Mouse (Mus musculus) G1E (cell line): ENCODE data around the gene BC030867. TPM values are rescaled to one million over a fixed set of nuclear protein-coding genes. Genes with fewer than 3 reads are reported as not detected.
A peak's percentile ranks its signal among the peaks of the same experiment; 100 is the strongest.

Experiments used
- ATAC-seq: 2 replicates; pipeline ENCODE4 v1.8.0; 2016; ENCODE audit warnings: mild to moderate bottlenecking; ENCODE audit not compliant: insufficient number of reproducible peaks, poor library complexity, low FRiP score, severe bottlenecking; ENCODE audit errors: extremely low read depth
- DNase-seq: peaks from one replicate; pipeline ENCODE4 v3.0.0; 2012; ENCODE audit warnings: low spot score
- H3K27me3 ChIP-seq: 2 replicates; pipeline ENCODE4 v1.6.1; 2012; ENCODE audit warnings: mild to moderate bottlenecking, low read length, inconsistent platforms; ENCODE audit not compliant: insufficient read depth
- H3K36me3 ChIP-seq: replicated peaks from 2 replicates; pipeline ENCODE3; 2012; ENCODE audit warnings: mild to moderate bottlenecking, inconsistent platforms
- H3K4me1 ChIP-seq: 2 replicates; pipeline ENCODE4 v1.6.1; 2012; ENCODE audit warnings: low read depth, low read length, inconsistent platforms, mixed read lengths; ENCODE audit not compliant: insufficient read depth
- H3K4me3 ChIP-seq: 2 replicates; pipeline ENCODE4 v1.5.1; 2012; ENCODE audit warnings: low read depth, mild to moderate bottlenecking, inconsistent platforms, low read length, moderate library complexity, mixed read lengths
- H3K9me3 ChIP-seq: replicated peaks from 2 replicates; pipeline ENCODE4 v1.6.1; 2012; ENCODE audit warnings: inconsistent platforms
- CTCF ChIP-seq: IDR thresholded peaks from 2 replicates; pipeline ENCODE4 v1.5.1; 2012; ENCODE audit warnings: low read depth, low read length, inconsistent platforms, mixed read lengths
- GATA1 ChIP-seq: IDR thresholded peaks from 2 replicates; pipeline ENCODE4 v1.6.1; 2012; ENCODE audit warnings: borderline replicate concordance, low read length, inconsistent platforms, mixed read lengths
- GATA2 ChIP-seq: IDR thresholded peaks from 2 replicates; pipeline ENCODE4 v1.6.1; 2012; ENCODE audit warnings: low read depth, low read length, inconsistent platforms, borderline replicate concordance
- POLR2AphosphoS5 ChIP-seq: IDR thresholded peaks from 2 replicates; pipeline ENCODE4 v1.6.1; 2012; ENCODE audit warnings: low read depth, low read length, inconsistent platforms; ENCODE audit not compliant: insufficient replicate concordance
- TAL1 ChIP-seq: conservative IDR thresholded peaks from 2 replicates; pipeline ENCODE4 v1.6.1; 2012; ENCODE audit warnings: low read depth, low read length, inconsistent platforms, mixed read lengths
- polyA plus RNA-seq: library from polyadenylated mRNA; stranded (reverse); fragments of >175 nt; gene quantifications from 2 replicates; pipeline ENCODE4 v1.2.3, GENCODE M21; 2012
- total RNA-seq, 2 experiments: library from RNA; stranded (forward) in 1 of 2; stranded (reverse) in 1 of 2; fragments of 200-1000 nt in 1 of 2; fragments of >200 nt in 1 of 2; fragmentation: Nextera tagmentation in 1 of 2; gene quantifications; 2 replicates each; pipeline ENCODE4 v1.2.3; 2014 to 2017

Gene BC030867
- total and polyA plus RNA-seq, 3 experiments, result 5.7 to 45.0 (median 10.1) TPM

- TF ChIP-seq POLR2AphosphoS5 (no peak), TAL1 (no peak), CTCF (peak; percentile 83)
- DNase-seq, result no peak
- ATAC-seq, result no peak
- no peaks in the 10 kb centered on the region for H3K9me3 ChIP-seq
- no peak overlapping the region for H3K4me3 ChIP-seq
- H3K36me3 ChIP-seq, result peaks cover 14% of the 10 kb centered on the region
- peaks cover 34% of the 10 kb centered on the region for H3K27me3 ChIP-seq
- peaks cover 35% of the 10 kb centered on the region for H3K4me1 ChIP-seq
Observed at GRCm38 (mm10) chr11:102209742-102210141, 38.9 kb upstream of the BC030867 start.

GRCm38 (mm10) chr11:102210185-102210584, 38.5 kb upstream of the BC030867 start:
- H3K36me3 ChIP-seq, result peaks cover 13% of the 10 kb centered on the region
- no peak overlapping the region for H3K4me3 ChIP-seq
- TF ChIP-seq POLR2AphosphoS5 (no peak), GATA2 (no peak), CTCF (no peak), GATA1 (no peak), TAL1 (no peak)
- peaks cover 40% of the 10 kb centered on the region for H3K4me1 ChIP-seq
- H3K9me3 ChIP-seq, result no peaks in the 10 kb centered on the region
- ATAC-seq, result no peak
- peaks cover 38% of the 10 kb centered on the region for H3K27me3 ChIP-seq
- no peak for DNase-seq

GRCm38 (mm10) chr11:102211011-102211410, 37.7 kb upstream of the BC030867 start:
- no peak overlapping the region for H3K4me3 ChIP-seq
- H3K4me1 ChIP-seq, result peaks cover 43% of the 10 kb centered on the region
- H3K27me3 ChIP-seq, result peaks cover 44% of the 10 kb centered on the region
- ATAC-seq, result no peak
- DNase-seq, result no peak
- H3K9me3 ChIP-seq, result no peaks in the 10 kb centered on the region
- H3K36me3 ChIP-seq, result peaks cover 11% of the 10 kb centered on the region
- TF ChIP-seq CTCF (no peak), POLR2AphosphoS5 (no peak), TAL1 (no peak), GATA1 (no peak), GATA2 (no peak)

- ATAC-seq (no peak), DNase-seq (no peak)
- Histone ChIP-seq H3K27me3 (peaks cover 44% of the 10 kb centered on the region), H3K36me3 (peaks cover 5% of the 10 kb centered on the region), H3K9me3 (no peaks in the 10 kb centered on the region), H3K4me1 (peaks cover 47% of the 10 kb centered on the region), H3K4me3 (no peak overlapping the region)
- TF ChIP-seq POLR2AphosphoS5 (no peak), GATA1 (no peak), CTCF (no peak), GATA2 (no peak), TAL1 (no peak)
Observed at GRCm38 (mm10) chr11:102211936-102212341, 36.7 kb upstream of the BC030867 start.

GRCm38 (mm10) chr11:102214430-102215156, 34.1 kb upstream of the BC030867 start:
- ATAC-seq, result no peak
- Histone ChIP-seq H3K4me1 (peaks cover 50% of the 10 kb centered on the region), H3K27me3 (peaks cover 44% of the 10 kb centered on the region), H3K36me3 (peaks cover 9% of the 10 kb centered on the region), H3K4me3 (no peak overlapping the region), H3K9me3 (no peaks in the 10 kb centered on the region)
- no peak for DNase-seq
- TF ChIP-seq POLR2AphosphoS5 (no peak), TAL1 (no peak), GATA1 (no peak), GATA2 (no peak), CTCF (no peak)

GRCm38 (mm10) chr11:102215511-102215910, 33.2 kb upstream of the BC030867 start:
- no peaks in the 10 kb centered on the region for H3K9me3 ChIP-seq
- ATAC-seq (no peak), DNase-seq (no peak)
- H3K36me3 ChIP-seq, result peaks cover 9% of the 10 kb centered on the region
- peaks cover 52% of the 10 kb centered on the region for H3K4me1 ChIP-seq
- no peak overlapping the region for H3K4me3 ChIP-seq
- TF ChIP-seq POLR2AphosphoS5 (no peak), GATA2 (no peak), GATA1 (no peak), CTCF (no peak), TAL1 (no peak)
- peaks cover 41% of the 10 kb centered on the region for H3K27me3 ChIP-seq
